Mouse (Mus musculus) limb, embryonic 11.5 days (tissue): Measurements from ENCODE around the gene Exoc7. TPM values are rescaled to one million over a fixed set of nuclear protein-coding genes. Genes with fewer than 3 reads are reported as not detected.

Source experiments
- ATAC-seq: fragments of 200-750 bp; cut with Nextera tagmentation; 2 replicates; pipeline ENCODE4 v1.8.0; 2017; ENCODE audit warnings: low read depth; ENCODE audit not compliant: insufficient number of reproducible peaks, low FRiP score, low TSS enrichment
- DNase-seq: peaks from one replicate; pipeline ENCODE4 v3.0.0-alpha.2; 2015; ENCODE audit warnings: low spot score
- H3K27ac ChIP-seq: fragments of 300-500 bp; sonication (generic); replicated peaks from 2 replicates; pipeline ENCODE4 v1.5.1; 2014; ENCODE audit warnings: low read depth, mild to moderate bottlenecking, low read length
- H3K27me3 ChIP-seq: fragments of 300-500 bp; sonication (generic); 2 replicates; pipeline ENCODE4 v1.6.1; 2014; ENCODE audit warnings: mild to moderate bottlenecking, low read length, mixed read lengths; ENCODE audit not compliant: control insufficient read depth, insufficient read depth
- H3K36me3 ChIP-seq: fragments of 300-500 bp; sonication (generic); 2 replicates; pipeline ENCODE4 v1.6.1; 2014; ENCODE audit warnings: mild to moderate bottlenecking, low read length, moderate library complexity, mixed read lengths; ENCODE audit not compliant: control insufficient read depth, insufficient read depth
- H3K4me1 ChIP-seq: fragments of 300-500 bp; sonication (generic); 2 replicates; pipeline ENCODE4 v1.6.1; 2014; ENCODE audit warnings: low read length, mixed read lengths; ENCODE audit not compliant: control insufficient read depth, insufficient read depth
- H3K4me2 ChIP-seq: fragments of 300-500 bp; sonication (generic); 2 replicates; pipeline ENCODE4 v1.6.1; 2014; ENCODE audit warnings: low read depth, mild to moderate bottlenecking, moderate library complexity; ENCODE audit not compliant: severe bottlenecking
- H3K4me3 ChIP-seq: fragments of 300-500 bp; sonication (generic); 2 replicates; pipeline ENCODE4 v1.5.1; 2014; ENCODE audit warnings: low read depth, low read length
- H3K9ac ChIP-seq: fragments of 300-500 bp; sonication (generic); 2 replicates; pipeline ENCODE4 v1.6.1; 2014; ENCODE audit warnings: mild to moderate bottlenecking, low read length
- H3K9me3 ChIP-seq: fragments of 300-500 bp; sonication (generic); 2 replicates; pipeline ENCODE4 v1.6.1; 2016; ENCODE audit warnings: low read length; ENCODE audit not compliant: control insufficient read depth
- WGBS: fragments of 180-500 bp; shearing (Covaris S2); extraction: QIAGEN DNeasy Blood & Tissue Kit; methylation state at CpG from one replicate; pipeline ENCODE4 v1.1.7; 2014; 5-methylcytosine and 5-hydroxymethylcytosine counted together
- polyA plus RNA-seq: library from polyadenylated mRNA; unstranded; fragments of >200 nt; fragmentation: Nextera tagmentation; extraction: Ambion mirVana; gene quantifications from 2 replicates; pipeline ENCODE4 v1.2.1, GENCODE M21; 2014

Gene Exoc7
- polyA plus RNA-seq, 1 experiment from 2014 or later: 69.5 TPM

- no peaks in the 10 kb centered on the region for H3K4me1 ChIP-seq
- 83% methylated on average over 3 of the region's 3 CpGs for WGBS
- H3K9ac ChIP-seq: no peak overlapping the region
Measured at GRCm38 (mm10) chr11:116253076-116253600, 53.9 kb downstream of the Exoc7 start.

GRCm38 (mm10) chr11:116250898-116251297 lies 56.1 kb downstream of the Exoc7 start:
- H3K9ac ChIP-seq: no peak overlapping the region
- no peaks in the 10 kb centered on the region for H3K9me3 ChIP-seq
- ATAC-seq (no peak), DNase-seq (no peak)
- H3K36me3 ChIP-seq: peaks cover 44% of the 10 kb centered on the region
- no peak overlapping the region for H3K4me2 ChIP-seq
- no peak overlapping the region for H3K4me3 ChIP-seq
- no peaks in the 10 kb centered on the region for H3K4me1 ChIP-seq
- no peak overlapping the region for H3K27ac ChIP-seq
- H3K27me3 ChIP-seq: no peaks in the 10 kb centered on the region
- 79% methylated on average over 8 of the region's 8 CpGs for WGBS

More at GRCm38 (mm10) chr11:116253076-116253600, 53.9 kb downstream of the Exoc7 start:
- H3K4me3 ChIP-seq: no peak overlapping the region
- ATAC-seq (no peak), DNase-seq (no peak)
- no peaks in the 10 kb centered on the region for H3K9me3 ChIP-seq
- H3K4me2 ChIP-seq: no peak overlapping the region
- H3K36me3 ChIP-seq: peaks cover 37% of the 10 kb centered on the region
- H3K27ac ChIP-seq: no peak overlapping the region
- H3K27me3 ChIP-seq: no peaks in the 10 kb centered on the region

DNA sequence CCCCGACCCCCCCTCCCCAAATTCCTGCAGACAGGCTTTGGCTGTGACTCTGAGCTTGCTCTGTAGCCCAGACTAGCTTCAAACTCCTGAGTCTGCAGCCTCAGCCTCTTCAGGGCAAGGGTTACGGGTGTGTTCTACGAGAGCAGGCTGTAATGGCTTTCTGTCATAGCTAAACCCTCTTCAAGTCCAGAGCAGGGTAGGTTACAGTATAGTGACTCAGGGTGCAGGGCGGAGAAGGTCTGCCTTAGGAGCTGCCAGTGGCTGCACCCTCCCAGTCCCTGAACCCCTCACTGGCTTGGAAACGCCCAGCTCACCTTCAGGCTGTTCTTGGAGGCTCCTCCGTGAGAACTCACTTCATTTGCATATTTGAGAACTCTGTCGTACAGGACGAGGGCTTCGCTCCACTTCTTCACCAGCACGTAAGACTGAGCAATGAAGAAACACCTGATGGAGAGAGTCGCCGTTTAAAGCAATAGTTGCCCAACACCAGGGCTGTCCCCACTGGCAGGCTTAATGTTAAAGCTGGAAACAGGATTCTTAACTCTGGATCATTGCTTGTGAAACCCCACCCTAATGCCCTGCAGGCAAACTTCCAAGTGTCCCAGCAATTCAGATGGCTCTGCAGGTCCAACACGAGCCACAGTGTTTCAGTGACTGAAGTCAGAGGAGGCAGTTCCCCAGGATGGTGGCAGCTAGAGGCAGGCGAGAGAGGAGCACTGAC lies 59.4 kb downstream of the Exoc7 start:
- DNase-seq (no peak), ATAC-seq (no peak)
- H3K4me3 ChIP-seq: no peak overlapping the region
- peaks cover 4% of the 10 kb centered on the region; the same call in 1 of the 2 replicates for H3K4me1 ChIP-seq
- no peak overlapping the region for H3K27ac ChIP-seq
- H3K9ac ChIP-seq: no peak overlapping the region
- no peak overlapping the region for H3K4me2 ChIP-seq
- H3K9me3 ChIP-seq: no peaks in the 10 kb centered on the region
- peaks cover 49% of the 10 kb centered on the region for H3K36me3 ChIP-seq
- H3K27me3 ChIP-seq: no peaks in the 10 kb centered on the region
- WGBS: 77% methylated on average over 14 of the region's 14 CpGs

GRCm38 (mm10) chr11:116245616-116246015 lies 61.4 kb downstream of the Exoc7 start:
- ATAC-seq (no peak), DNase-seq (no peak)
- Histone ChIP-seq H3K9me3 (no peaks in the 10 kb centered on the region), H3K27ac (no peak overlapping the region), H3K4me3 (no peak overlapping the region), H3K4me2 (no peak overlapping the region), H3K4me1 (peaks cover 15% of the 10 kb centered on the region), H3K27me3 (no peaks in the 10 kb centered on the region), H3K36me3 (peaks cover 35% of the 10 kb centered on the region), H3K9ac (no peak overlapping the region)
- WGBS: 65% methylated on average over 6 of the region's 6 CpGs

- 68% methylated on average over 8 of the region's 8 CpGs for WGBS
- no peak for DNase-seq
- Histone ChIP-seq H3K4me3 (no peak overlapping the region), H3K9ac (no peak overlapping the region), H3K27ac (no peak overlapping the region), H3K27me3 (no peaks in the 10 kb centered on the region), H3K9me3 (no peaks in the 10 kb centered on the region), H3K36me3 (peaks cover 25% of the 10 kb centered on the region), H3K4me2 (no peak overlapping the region), H3K4me1 (peaks cover 17% of the 10 kb centered on the region)
- ATAC-seq: no peak
Measured at GRCm38 (mm10) chr11:116244580-116244979, 62.5 kb downstream of the Exoc7 start.

DNA sequence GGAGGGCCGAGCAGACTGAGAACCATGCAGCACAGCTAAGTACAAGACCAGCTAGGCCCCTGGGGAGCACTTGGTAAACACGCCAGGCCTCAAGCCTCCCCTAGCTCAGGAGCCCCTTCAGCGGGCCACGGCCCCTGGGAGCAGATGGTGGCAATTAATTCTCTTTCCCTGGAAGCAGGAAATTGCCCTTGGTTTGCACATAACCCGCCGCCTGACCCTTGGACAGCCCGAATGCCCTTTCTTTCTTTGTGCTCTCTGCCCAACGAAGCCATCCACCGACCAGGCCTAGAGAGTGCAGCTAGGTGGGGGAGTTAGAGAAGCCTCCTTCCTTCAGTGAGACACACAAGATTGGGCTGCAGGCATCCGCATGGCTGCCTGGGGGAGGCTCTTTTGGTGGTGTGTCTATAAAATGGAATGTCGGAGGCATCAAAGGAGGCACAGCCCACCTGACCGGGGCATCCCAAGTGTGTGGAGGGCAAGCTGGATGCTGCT lies 65.2 kb downstream of the Exoc7 start:
- H3K4me1 ChIP-seq: peaks cover 21% of the 10 kb centered on the region
- peak; percentile 58 for ATAC-seq
- H3K4me2 ChIP-seq: no peak overlapping the region
- H3K27me3 ChIP-seq: peaks cover 16% of the 10 kb centered on the region
- no peak overlapping the region for H3K4me3 ChIP-seq
- 4% methylated on average over 12 of the region's 12 CpGs for WGBS
- H3K9me3 ChIP-seq: no peaks in the 10 kb centered on the region
- H3K9ac ChIP-seq: peak overlapping the region; percentile 18
- peak overlapping the region; percentile 78 for H3K27ac ChIP-seq
- H3K36me3 ChIP-seq: peaks cover 12% of the 10 kb centered on the region; the same call in 1 of the 2 replicates
- DNase-seq: peak; percentile 81

DNA sequence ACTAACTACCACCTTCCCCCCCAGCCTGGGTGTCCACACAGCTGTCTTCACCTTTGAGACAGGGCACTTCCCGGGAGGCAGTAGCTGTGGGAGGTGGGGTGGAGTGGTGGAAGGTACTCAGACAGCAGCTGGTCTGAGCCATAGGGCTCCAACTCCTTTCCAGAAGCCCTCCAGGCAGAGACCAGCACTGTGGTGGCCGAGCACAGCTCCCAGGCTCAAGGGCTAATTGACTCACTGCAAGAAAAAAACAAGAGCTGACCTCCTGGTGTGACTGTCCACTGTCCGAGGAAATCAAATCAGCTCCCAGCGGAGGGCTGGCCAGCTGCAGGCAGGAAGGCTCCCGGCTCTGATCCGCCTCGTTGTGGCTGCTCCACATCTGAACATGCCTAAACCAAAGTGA lies 67.2 kb downstream of the Exoc7 start:
- no peak overlapping the region for H3K9ac ChIP-seq
- H3K27me3 ChIP-seq: peaks cover 16% of the 10 kb centered on the region
- no peak overlapping the region for H3K4me3 ChIP-seq
- peaks cover 21% of the 10 kb centered on the region for H3K4me1 ChIP-seq
- peak; percentile 47 for DNase-seq
- peaks cover 3% of the 10 kb centered on the region; the same call in 1 of the 2 replicates for H3K36me3 ChIP-seq
- no peak overlapping the region for H3K27ac ChIP-seq
- H3K4me2 ChIP-seq: no peak overlapping the region
- ATAC-seq: no peak
- 5% methylated on average over 7 of the region's 7 CpGs for WGBS
- H3K9me3 ChIP-seq: no peaks in the 10 kb centered on the region
